Mouse (Mus musculus): ENCODE results near the gene B4galt5.

DNA sequence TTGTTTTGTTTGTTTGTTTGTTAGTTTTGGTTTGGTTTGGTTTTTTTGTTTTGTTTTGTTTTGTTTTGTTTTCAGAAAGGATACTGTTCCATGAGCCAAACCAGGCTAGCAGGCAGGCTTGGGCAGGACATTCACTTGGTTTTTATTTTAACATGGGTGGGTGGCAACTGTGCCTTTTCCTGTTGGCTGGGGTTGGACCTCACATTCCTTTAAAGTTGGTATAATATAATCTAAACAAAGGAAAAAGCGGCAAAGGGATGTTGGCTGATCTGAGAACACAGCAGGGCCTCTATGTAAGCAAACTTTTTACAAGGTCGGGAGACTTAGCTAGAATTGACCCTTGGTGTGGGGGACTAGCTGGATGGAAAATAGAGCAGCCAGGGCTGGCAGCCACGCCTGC is 91.2 kb downstream of the B4galt5 start:
- TF ChIP-seq CHD2 (IDR thresholded peaks at IDR 0.05; ENCODE audit: low read length) (no peak), ELF1 (IDR thresholded peaks at IDR 0.05; ENCODE audit: low read depth, low read length) (no peak), TBP (conservative IDR thresholded peaks at IDR 0.05; ENCODE audit: low read depth, low read length) (no peak), CTCF (conservative IDR thresholded peaks at IDR 0.05 in 1 of 2, IDR thresholded peaks at IDR 0.05 in 1 of 2; ENCODE audit: low read depth in 2 of 2, low read length in 2 of 2) (no peak), JUND (conservative IDR thresholded peaks at IDR 0.05; ENCODE audit: low read depth, low read length) (no peak), EP300 (IDR thresholded peaks at IDR 0.05; ENCODE audit: low read length) (no peak), USF2 (conservative IDR thresholded peaks at IDR 0.05; ENCODE audit: low read depth, low read length) (no peak), TCF12 (IDR thresholded peaks at IDR 0.05; ENCODE audit: low read depth, low read length) (no peak), NRF1 (IDR thresholded peaks at IDR 0.05; ENCODE audit: low read depth, low read length) (no peak)
